Mouse (Mus musculus): ENCODE results near the gene Eno3.

The Eno3 gene

GRCm38 (mm10) chr11:70656964-70657363 is at the start of gene Eno3:
Gene Eno3, plus strand, starts transcription at chr11:70657202.
- in situ Hi-C loops (cut with MseI, MboI): no loop called here

- in situ Hi-C loops (cut with MseI, MboI): no loop called here
Measured at GRCm38 (mm10) chr11:70607611-70608010, 49.4 kb upstream of the Eno3 start.

- in situ Hi-C loops (cut with MseI, MboI): no loop called here
Measured at GRCm38 (mm10) chr11:70608381-70609066, 48.5 kb upstream of the Eno3 start.

- in situ Hi-C loops (cut with MseI, MboI): loop anchor here in 1 of 2 experiments (10.0 kb wide), 1 partner anchor 196 kb away; the partner anchor contains the start of gene Pelp1
Measured at GRCm38 (mm10) chr11:70610752-70611151, 46.2 kb upstream of the Eno3 start.

- in situ Hi-C loops (cut with MseI, MboI): loop anchor here in 1 of 2 experiments (10.0 kb wide), 1 partner anchor 198 kb away; the partner anchor contains the start of gene Pelp1
Measured at GRCm38 (mm10) chr11:70612505-70612904, 44.5 kb upstream of the Eno3 start.

GRCm38 (mm10) chr11:70615074-70615473 is 41.9 kb upstream of the Eno3 start:
- in situ Hi-C loops (cut with MseI, MboI): loop anchor here in 1 of 2 experiments (10.0 kb wide), 1 partner anchor 200 kb away; the partner anchor contains the start of gene Pelp1

GRCm38 (mm10) chr11:70615516-70616093 is 41.4 kb upstream of the Eno3 start, which contains the start of gene 4930544D05Rik:
Gene 4930544D05Rik, plus strand, starts transcription at chr11:70615848.
- in situ Hi-C loops (cut with MseI, MboI): loop anchor here in 1 of 2 experiments (10.0 kb wide), 1 partner anchor 201 kb away; the partner anchor contains the start of gene Pelp1

- in situ Hi-C loops (cut with MseI, MboI): loop anchor here in 1 of 2 experiments (10.0 kb wide), 1 partner anchor 204 kb away; the partner anchor contains the start of gene Pelp1
Measured at GRCm38 (mm10) chr11:70619101-70619500, 37.9 kb upstream of the Eno3 start, which contains the start of gene Chrne. Gene Chrne, minus strand, starts transcription at chr11:70619216.

GRCm38 (mm10) chr11:70621972-70622814 is 34.8 kb upstream of the Eno3 start:
- in situ Hi-C loops (cut with MseI, MboI): loop anchor here in 1 of 2 experiments (10.0 kb wide), 1 partner anchor 107 kb away; the partner anchor contains the start of genes Gltpd2 and Vmo1

GRCm38 (mm10) chr11:70623053-70623742 is 33.8 kb upstream of the Eno3 start:
- in situ Hi-C loops (cut with MseI, MboI): loop anchor here in 1 of 2 experiments (10.0 kb wide), 1 partner anchor 108 kb away; the partner anchor contains the start of genes Gltpd2 and Vmo1

GRCm38 (mm10) chr11:70625473-70625872 is 31.5 kb upstream of the Eno3 start:
- in situ Hi-C loops (cut with MseI, MboI): loop anchor here in 1 of 2 experiments (5.0 to 10.0 kb wide), 2 partner anchors 111 to 132 kb away; partner anchors contain the start of genes Gltpd2 and Vmo1

- in situ Hi-C loops (cut with MseI, MboI): loop anchor here in 1 of 2 experiments (5.0 to 10.0 kb wide), 2 partner anchors 112 to 130 kb away; partner anchors contain the start of genes Gltpd2 and Vmo1
Measured at GRCm38 (mm10) chr11:70626877-70627276, 30.1 kb upstream of the Eno3 start.

GRCm38 (mm10) chr11:70628431-70628830 is 28.6 kb upstream of the Eno3 start:
- in situ Hi-C loops (cut with MseI, MboI): loop anchor here in 1 of 2 experiments (5.0 to 10.0 kb wide), 2 partner anchors 114 to 129 kb away; partner anchors contain the start of genes Gltpd2 and Vmo1

GRCm38 (mm10) chr11:70629557-70629956 is 27.4 kb upstream of the Eno3 start:
- in situ Hi-C loops (cut with MseI, MboI): loop anchor here in 1 of 2 experiments (5.0 to 10.0 kb wide), 2 partner anchors 115 to 128 kb away; partner anchors contain the start of genes Gltpd2 and Vmo1

- in situ Hi-C loops (cut with MseI, MboI): no loop called here
Measured at GRCm38 (mm10) chr11:70630129-70630528, 26.9 kb upstream of the Eno3 start.

GRCm38 (mm10) chr11:70635601-70636000 is 21.4 kb upstream of the Eno3 start:
- in situ Hi-C loops (cut with MseI, MboI): no loop called here

- in situ Hi-C loops (cut with MseI, MboI): no loop called here
Measured at GRCm38 (mm10) chr11:70637764-70638163, 19.2 kb upstream of the Eno3 start.

- in situ Hi-C loops (cut with MseI, MboI): no loop called here
Measured at GRCm38 (mm10) chr11:70638293-70638692, 18.7 kb upstream of the Eno3 start.

GRCm38 (mm10) chr11:70638714-70639278 is 18.2 kb upstream of the Eno3 start, which contains the start of gene Gp1ba:
Gene Gp1ba, plus strand, starts transcription at chr11:70639122.
- in situ Hi-C loops (cut with MseI, MboI): no loop called here

GRCm38 (mm10) chr11:70639976-70640375 is 17.0 kb upstream of the Eno3 start:
- in situ Hi-C loops (cut with MseI, MboI): no loop called here
